In genomic region chr16:25960345-25960744, GRCm38 (mm10) we compare ENCODE assay signal across 14 mouse cellular contexts.
DNase-seq lines count a peak whose midpoint lies in the region; ATAC-seq and TF ChIP-seq lines count a peak whose summit lies in the region.
"Had no signal": no experiment of that assay in that cellular context is flagged by ENCODE, and none has a peak within 500 bp of the region (broad histone marks: within the 10 kb centered on the region; RNA-seq: fewer than 3 reads in every experiment).

No protein-coding gene starts in this region.

- no peak for TF ChIP-seq CTCF in left cerebral cortex, adult 2 months (IDR thresholded peaks at IDR 0.05)

- intact Hi-C loops in left cerebral cortex, adult 2 months (cut with DNase I), result loop anchor here (5.0 to 10.0 kb wide), 4 partner anchors 373 to 1978 kb away; partner anchors contain the start of gene Cldn1

- H3K9ac ChIP-seq in forebrain, embryonic 13.5 days, result no peak overlapping the region
- H3K9ac ChIP-seq in forebrain, embryonic 11.5 days (ENCODE audit: low read length), result no peak overlapping the region
- H3K9ac ChIP-seq: embryonic facial prominence, embryonic 13.5 days; heart, embryonic 15.5 days; liver, embryonic 15.5 days had no signal

- 72% methylated on average over 7 of the region's 7 CpGs for WGBS in forebrain, embryonic 13.5 days
- WGBS in forebrain, embryonic 11.5 days, result 92% methylated on average over 7 of the region's 7 CpGs

- no peak for DNase-seq in forebrain, embryonic 11.5 days (ENCODE audit: low spot score)
- DNase-seq in frontal cortex, postnatal 36 days (ENCODE audit: low spot score in 2 of 2), result peak; percentile 61 to 85
- DNase-seq in left cerebral cortex, adult 2 months (ENCODE audit: extremely low spot score in 1 of 2, low spot score in 2 of 2), result peak; percentile 36 to 50
- DNase-seq in right cerebral cortex, postnatal 4 days, result peak; percentile 17
- DNase-seq in urinary bladder, adult 18-20 months (ENCODE audit: low spot score in 2 of 2), result no peak
- no peak for DNase-seq in testis, postnatal 10 days (ENCODE audit: low spot score)
- DNase-seq: kidney, postnatal 4 days had no signal

- H3K4me3 ChIP-seq in forebrain, embryonic 13.5 days, result no peak overlapping the region
- H3K4me3 ChIP-seq in forebrain, embryonic 11.5 days (ENCODE audit: low read depth, low read length), result no peak overlapping the region
- no peak overlapping the region for H3K4me3 ChIP-seq in left cerebral cortex, adult 2 months
- H3K4me3 ChIP-seq: embryonic facial prominence, embryonic 13.5 days; heart, embryonic 15.5 days; liver, embryonic 15.5 days; megakaryocyte, embryonic 14.5 days had no signal

- H3K4me2 ChIP-seq in forebrain, embryonic 13.5 days, result no peak overlapping the region
- H3K4me2 ChIP-seq in forebrain, embryonic 11.5 days (ENCODE audit: low read depth, low read length, severe bottlenecking), result no peak overlapping the region
- H3K4me2 ChIP-seq: embryonic facial prominence, embryonic 13.5 days; heart, embryonic 15.5 days; liver, embryonic 15.5 days had no signal

- H3K4me1 ChIP-seq in forebrain, embryonic 13.5 days, result no peaks in the 10 kb centered on the region
- no peaks in the 10 kb centered on the region for H3K4me1 ChIP-seq in forebrain, embryonic 11.5 days (replicated peaks; ENCODE audit: control insufficient read depth, insufficient read depth, low read length)
- H3K4me1 ChIP-seq: heart, embryonic 15.5 days; liver, embryonic 15.5 days; megakaryocyte, embryonic 14.5 days had no signal

- peak; percentile 85 for ATAC-seq in forebrain, embryonic 13.5 days
- no peak for ATAC-seq in forebrain, embryonic 11.5 days (replicated peaks; ENCODE audit: low FRiP score)
- ATAC-seq in monocyte, adult 5-6 weeks (replicated peaks; ENCODE audit: insufficient number of reproducible peaks, low FRiP score, low TSS enrichment, poor library complexity, severe bottlenecking), result no peak
- ATAC-seq: inflammation-experienced regulatory T-cells, adult 6 months had no signal

- H3K9me3 ChIP-seq in forebrain, embryonic 13.5 days (replicated peaks), result no peaks in the 10 kb centered on the region
- H3K9me3 ChIP-seq in forebrain, embryonic 11.5 days (ENCODE audit: control insufficient read depth, low read length), result no peaks in the 10 kb centered on the region
- H3K9me3 ChIP-seq: embryonic facial prominence, embryonic 13.5 days; heart, embryonic 15.5 days; liver, embryonic 15.5 days; megakaryocyte, embryonic 14.5 days had no signal

- no peaks in the 10 kb centered on the region for H3K27me3 ChIP-seq in forebrain, embryonic 13.5 days
- H3K27me3 ChIP-seq in forebrain, embryonic 11.5 days (ENCODE audit: control insufficient read depth, insufficient read depth, low read length), result no peaks in the 10 kb centered on the region
- H3K27me3 ChIP-seq: embryonic facial prominence, embryonic 13.5 days; heart, embryonic 15.5 days; liver, embryonic 15.5 days; megakaryocyte, embryonic 14.5 days had no signal

- H3K36me3 ChIP-seq in forebrain, embryonic 13.5 days (ENCODE audit: poor library complexity, severe bottlenecking), result no peaks in the 10 kb centered on the region
- no peaks in the 10 kb centered on the region for H3K36me3 ChIP-seq in forebrain, embryonic 11.5 days (ENCODE audit: control insufficient read depth, insufficient read depth, low read length)
- H3K36me3 ChIP-seq: heart, embryonic 15.5 days; liver, embryonic 15.5 days had no signal

- no peak overlapping the region for H3K27ac ChIP-seq in forebrain, embryonic 13.5 days
- H3K27ac ChIP-seq in forebrain, embryonic 11.5 days (ENCODE audit: low read depth, low read length), result no peak overlapping the region
- no peak overlapping the region for H3K27ac ChIP-seq in left cerebral cortex, adult 2 months
- H3K27ac ChIP-seq: embryonic facial prominence, embryonic 13.5 days; heart, embryonic 15.5 days; liver, embryonic 15.5 days had no signal

Comparison
In these comparisons a context has a peak if more than half of its experiments do, and no peak if none do; other contexts are left out.
1. DNase-seq: peak in frontal cortex, postnatal 36 days (2 of 2), left cerebral cortex, adult 2 months (2 of 2) and right cerebral cortex, postnatal 4 days (single experiment); none in forebrain, embryonic 11.5 days (single experiment), urinary bladder, adult 18-20 months (0 of 2) and testis, postnatal 10 days (single experiment).